Mouse (Mus musculus): Measurements from ENCODE around the gene Lrrc66. TPM values are rescaled to one million over a fixed set of nuclear protein-coding genes. Genes with fewer than 3 reads are reported as not detected.
A peak's percentile ranks its signal among the peaks of the same experiment; 100 is the strongest.

Lrrc66 gene
- polyA plus RNA-seq, 1 experiment from 2014 or later: not detected

GRCm38 (mm10) chr5:73576708-73577107 lies 55.6 kb downstream of the Lrrc66 start:
- no peak for ATAC-seq (ENCODE audit: insufficient number of reproducible peaks, insufficient read depth, low FRiP score, low TSS enrichment, low read depth)
- Histone ChIP-seq H3K36me3 (no peaks in the 10 kb centered on the region), H3K9me3 (no peaks in the 10 kb centered on the region), H3K4me3 (no peak overlapping the region), H3K4me1 (0 out of 2 replicates have a peak, but pooled peaks cover 3% of the 10 kb centered on the region), H3K4me2 (no peak overlapping the region), H3K27ac (no peak overlapping the region), H3K9ac (0 out of 2 replicates have a peak overlapping the region, but pooled peaks have one; percentile 21), H3K27me3 (no peaks in the 10 kb centered on the region)
- WGBS: 55% methylated on average over 7 of the region's 7 CpGs

DNA sequence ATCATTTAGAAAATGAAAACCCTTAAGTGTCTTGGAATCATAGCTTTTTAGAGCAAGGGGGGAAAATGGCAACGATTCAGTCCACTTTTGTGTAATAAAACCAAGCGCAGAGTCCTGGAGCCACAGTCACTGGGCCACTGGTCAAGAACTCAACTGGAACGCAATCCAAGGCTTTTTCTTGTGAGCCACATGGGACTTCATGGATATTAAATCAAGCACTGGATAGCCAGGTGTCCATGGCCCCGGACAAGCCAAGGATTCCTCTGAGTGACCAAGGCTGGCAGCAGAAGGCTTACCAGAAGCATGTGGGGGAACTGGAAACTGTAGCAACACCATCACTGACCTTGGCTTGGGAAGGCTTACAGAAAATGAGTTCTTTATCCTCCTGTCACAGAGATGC lies 57.7 kb downstream of the Lrrc66 start:
- 0 out of 2 replicates have a peak, but pooled peaks cover 3% of the 10 kb centered on the region for H3K4me1 ChIP-seq
- H3K27ac ChIP-seq: no peak overlapping the region
- no peaks in the 10 kb centered on the region for H3K9me3 ChIP-seq
- no peak overlapping the region for H3K4me3 ChIP-seq
- no peak overlapping the region for H3K4me2 ChIP-seq
- 83% methylated on average over 4 of the region's 4 CpGs for WGBS
- no peaks in the 10 kb centered on the region for H3K36me3 ChIP-seq
- H3K27me3 ChIP-seq: no peaks in the 10 kb centered on the region
- H3K9ac ChIP-seq: no peak overlapping the region
- ATAC-seq (ENCODE audit: insufficient number of reproducible peaks, insufficient read depth, low FRiP score, low TSS enrichment, low read depth): no peak

- Histone ChIP-seq H3K9me3 (no peaks in the 10 kb centered on the region), H3K27me3 (no peaks in the 10 kb centered on the region), H3K4me3 (no peak overlapping the region), H3K4me2 (no peak overlapping the region), H3K4me1 (0 out of 2 replicates have a peak, but pooled peaks cover 3% of the 10 kb centered on the region), H3K27ac (no peak overlapping the region), H3K36me3 (no peaks in the 10 kb centered on the region), H3K9ac (no peak overlapping the region)
- ATAC-seq (ENCODE audit: insufficient number of reproducible peaks, insufficient read depth, low FRiP score, low TSS enrichment, low read depth): no peak
- 75% methylated on average over 7 of the region's 7 CpGs for WGBS
Measured at GRCm38 (mm10) chr5:73573789-73574188, 58.5 kb downstream of the Lrrc66 start.

GRCm38 (mm10) chr5:73572846-73573245 lies 59.5 kb downstream of the Lrrc66 start:
- H3K4me1 ChIP-seq: 0 out of 2 replicates have a peak, but pooled peaks cover 3% of the 10 kb centered on the region
- no peaks in the 10 kb centered on the region for H3K9me3 ChIP-seq
- no peaks in the 10 kb centered on the region for H3K27me3 ChIP-seq
- no peak overlapping the region for H3K4me2 ChIP-seq
- 84% methylated on average over 2 of the region's 2 CpGs for WGBS
- H3K4me3 ChIP-seq: no peak overlapping the region
- no peak overlapping the region for H3K27ac ChIP-seq
- H3K36me3 ChIP-seq: no peaks in the 10 kb centered on the region
- H3K9ac ChIP-seq: no peak overlapping the region
- no peak for ATAC-seq (ENCODE audit: insufficient number of reproducible peaks, insufficient read depth, low FRiP score, low TSS enrichment, low read depth)

- H3K27ac ChIP-seq: no peak overlapping the region
- no peak overlapping the region for H3K9ac ChIP-seq
- H3K9me3 ChIP-seq: no peaks in the 10 kb centered on the region
- no peak for ATAC-seq (ENCODE audit: insufficient number of reproducible peaks, insufficient read depth, low FRiP score, low TSS enrichment, low read depth)
- 0 out of 2 replicates have a peak, but pooled peaks cover under 1% of the 10 kb centered on the region for H3K4me1 ChIP-seq
- no peak overlapping the region for H3K4me3 ChIP-seq
- no peak overlapping the region for H3K4me2 ChIP-seq
- no peaks in the 10 kb centered on the region for H3K36me3 ChIP-seq
- H3K27me3 ChIP-seq: no peaks in the 10 kb centered on the region
- WGBS: 95% methylated on average over 6 of the region's 6 CpGs
Measured at GRCm38 (mm10) chr5:73571395-73572156, 60.8 kb downstream of the Lrrc66 start.

GRCm38 (mm10) chr5:73569181-73569580 lies 63.1 kb downstream of the Lrrc66 start:
- Histone ChIP-seq H3K27me3 (no peaks in the 10 kb centered on the region), H3K9ac (no peak overlapping the region), H3K27ac (no peak overlapping the region), H3K9me3 (no peaks in the 10 kb centered on the region), H3K4me3 (no peak overlapping the region), H3K36me3 (no peaks in the 10 kb centered on the region), H3K4me2 (no peak overlapping the region), H3K4me1 (no peaks in the 10 kb centered on the region)
- no peak for ATAC-seq (ENCODE audit: insufficient number of reproducible peaks, insufficient read depth, low FRiP score, low TSS enrichment, low read depth)
- 74% methylated on average over 5 of the region's 5 CpGs for WGBS

DNA sequence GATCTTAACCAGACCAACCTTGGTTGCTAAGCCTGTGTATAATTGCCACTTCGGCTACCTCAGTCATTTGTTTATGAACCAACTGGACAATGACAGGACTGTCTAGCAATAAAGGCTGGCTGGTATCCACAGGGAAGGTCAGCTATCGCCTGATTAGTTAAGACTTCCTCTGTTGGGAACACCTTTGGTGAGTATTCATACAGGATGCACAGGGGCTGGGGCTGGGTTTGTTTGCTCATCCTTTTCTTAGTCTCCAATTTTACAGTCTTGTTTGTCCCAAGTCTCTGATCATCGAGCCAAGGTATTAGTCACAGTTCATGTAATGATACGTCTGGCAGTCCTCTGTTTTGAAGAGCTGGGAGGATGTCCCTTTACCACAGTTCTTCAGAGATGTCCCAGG lies 65.4 kb downstream of the Lrrc66 start:
- 80% methylated on average over 4 of the region's 4 CpGs for WGBS
- H3K4me3 ChIP-seq: no peak overlapping the region
- no peaks in the 10 kb centered on the region for H3K27me3 ChIP-seq

GRCm38 (mm10) chr5:73566119-73566518 lies 66.2 kb downstream of the Lrrc66 start:
- Histone ChIP-seq H3K36me3 (peaks cover 10% of the 10 kb centered on the region), H3K4me1 (no peaks in the 10 kb centered on the region), H3K4me3 (no peak overlapping the region), H3K27ac (no peak overlapping the region), H3K9ac (no peak overlapping the region), H3K27me3 (no peaks in the 10 kb centered on the region), H3K9me3 (no peaks in the 10 kb centered on the region), H3K4me2 (no peak overlapping the region)
- WGBS: 73% methylated on average over 5 of the region's 5 CpGs
- ATAC-seq (ENCODE audit: insufficient number of reproducible peaks, insufficient read depth, low FRiP score, low TSS enrichment, low read depth): no peak

More for the DNA sequence above, 65.4 kb downstream of the Lrrc66 start:
- Histone ChIP-seq H3K4me2 (no peak overlapping the region), H3K4me1 (no peaks in the 10 kb centered on the region), H3K9me3 (no peaks in the 10 kb centered on the region), H3K9ac (no peak overlapping the region), H3K27ac (no peak overlapping the region), H3K36me3 (peaks cover 3% of the 10 kb centered on the region)
- no peak for ATAC-seq (ENCODE audit: insufficient number of reproducible peaks, insufficient read depth, low FRiP score, low TSS enrichment, low read depth)

DNA sequence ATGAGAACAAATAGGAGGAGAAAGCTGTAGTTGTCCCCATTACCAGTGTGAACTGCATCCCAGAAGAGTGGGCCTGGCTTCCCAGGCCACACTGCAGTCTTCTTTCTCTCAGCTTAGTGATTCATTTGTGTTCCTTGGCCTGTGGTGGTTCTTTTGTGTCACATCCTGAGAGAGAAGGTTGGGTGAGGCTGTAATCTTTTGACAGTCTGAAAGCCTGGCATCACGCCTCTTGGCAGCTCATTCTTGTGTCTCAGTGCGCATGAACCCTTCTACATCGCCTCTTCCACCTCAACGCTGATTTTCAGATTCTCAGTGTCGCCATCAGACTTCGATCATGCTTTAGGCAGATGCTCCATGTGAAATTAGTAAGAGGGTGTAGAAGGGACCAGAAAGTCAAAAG lies 68.3 kb downstream of the Lrrc66 start:
- Histone ChIP-seq H3K4me2 (no peak overlapping the region), H3K36me3 (peaks cover 21% of the 10 kb centered on the region), H3K4me1 (0 out of 2 replicates have a peak, but pooled peaks cover 3% of the 10 kb centered on the region), H3K27me3 (no peaks in the 10 kb centered on the region), H3K4me3 (no peak overlapping the region), H3K9me3 (no peaks in the 10 kb centered on the region), H3K27ac (no peak overlapping the region), H3K9ac (no peak overlapping the region)
- 97% methylated on average over 6 of the region's 6 CpGs for WGBS
- ATAC-seq (ENCODE audit: insufficient number of reproducible peaks, insufficient read depth, low FRiP score, low TSS enrichment, low read depth): no peak

DNA sequence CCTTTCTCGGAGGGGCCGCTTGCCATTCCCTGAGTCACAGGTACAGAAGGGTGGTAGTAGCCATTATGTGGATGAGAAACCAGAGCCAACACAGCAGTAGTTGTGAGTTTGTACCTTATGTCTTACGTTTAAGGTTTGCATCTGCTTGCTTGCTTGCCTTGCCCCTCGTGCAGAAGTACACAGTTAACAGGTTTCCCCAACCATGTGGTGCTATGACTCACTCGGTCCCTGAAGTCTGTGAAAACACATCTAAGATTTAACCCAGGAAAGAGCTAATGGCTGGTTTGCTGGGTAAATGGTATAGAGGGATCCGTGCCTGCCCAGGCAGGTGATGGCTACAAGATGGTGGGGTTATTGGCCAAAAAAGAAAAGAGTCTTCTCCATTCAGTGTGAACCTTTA lies 73.6 kb downstream of the Lrrc66 start:
- H3K27ac ChIP-seq: no peak overlapping the region
- ATAC-seq (ENCODE audit: insufficient number of reproducible peaks, insufficient read depth, low FRiP score, low TSS enrichment, low read depth): no peak
- peaks cover 45% of the 10 kb centered on the region for H3K36me3 ChIP-seq
- no peak overlapping the region for H3K4me2 ChIP-seq
- H3K27me3 ChIP-seq: no peaks in the 10 kb centered on the region
- no peaks in the 10 kb centered on the region for H3K9me3 ChIP-seq
- WGBS: 94% methylated on average over 6 of the region's 6 CpGs
- no peak overlapping the region for H3K9ac ChIP-seq
- H3K4me1 ChIP-seq: 0 out of 2 replicates have a peak, but pooled peaks cover 3% of the 10 kb centered on the region
- H3K4me3 ChIP-seq: no peak overlapping the region

DNA sequence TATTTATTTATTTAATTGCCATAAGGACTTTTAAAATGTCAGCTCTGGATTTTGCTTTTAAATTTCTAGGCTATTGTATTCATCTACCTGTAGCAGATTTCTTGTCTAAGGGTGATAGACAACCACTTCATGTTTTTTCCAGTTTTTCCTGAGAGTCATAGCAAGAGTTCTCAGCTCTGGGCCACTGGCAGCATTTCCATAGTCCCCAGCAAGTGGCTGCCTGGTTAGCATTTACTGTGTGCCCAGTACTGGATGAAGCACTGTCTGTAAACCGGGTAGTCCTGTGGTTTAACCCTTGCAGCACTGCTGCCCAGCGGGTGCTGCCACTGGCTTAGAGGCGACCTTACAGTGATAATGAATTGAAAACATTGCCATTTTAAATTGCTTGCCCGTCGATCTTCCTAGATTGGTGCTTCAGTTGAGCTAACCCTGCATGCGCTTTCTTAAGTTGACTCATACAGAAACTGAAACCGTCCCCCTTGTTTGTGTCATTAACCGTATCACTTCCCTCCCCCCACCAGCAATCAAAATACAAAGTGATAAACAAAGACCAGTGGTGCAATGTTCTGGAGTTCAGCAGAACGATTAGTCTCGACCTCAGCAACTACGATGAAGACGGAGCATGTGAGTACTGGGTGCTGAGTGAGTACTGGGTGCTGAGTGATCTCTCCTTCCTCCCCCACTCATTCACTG lies 75.4 kb downstream of the Lrrc66 start:
- H3K4me2 ChIP-seq: no peak overlapping the region
- H3K27ac ChIP-seq: no peak overlapping the region
- no peaks in the 10 kb centered on the region for H3K27me3 ChIP-seq
- H3K36me3 ChIP-seq: peaks cover 55% of the 10 kb centered on the region
- no peaks in the 10 kb centered on the region for H3K9me3 ChIP-seq
- WGBS: 82% methylated on average over 12 of the region's 12 CpGs
- H3K4me1 ChIP-seq: 0 out of 2 replicates have a peak, but pooled peaks cover 3% of the 10 kb centered on the region
- ATAC-seq (ENCODE audit: insufficient number of reproducible peaks, insufficient read depth, low FRiP score, low TSS enrichment, low read depth): no peak
- no peak overlapping the region for H3K4me3 ChIP-seq
- no peak overlapping the region for H3K9ac ChIP-seq

All from embryonic facial prominence, embryonic 13.5 days (tissue).